Mouse (Mus musculus) olfactory bulb, adult 2 months (tissue): ENCODE results near the gene Pbxip1.

Source experiments
- CTCF ChIP-seq: fragments of 200-500 bp; IDR thresholded peaks from 2 replicates; pipeline ENCODE4 v1.5.1; 2012; ENCODE audit warnings: low read depth, mild to moderate bottlenecking, low read length, moderate library complexity; ENCODE audit not compliant: insufficient read depth
- POLR2A ChIP-seq: fragments of 200-500 bp; IDR thresholded peaks from 2 replicates; pipeline ENCODE4 v1.6.1; 2012; ENCODE audit warnings: mild to moderate bottlenecking, low read depth, low read length, moderate library complexity; ENCODE audit not compliant: insufficient read depth

GRCm38 (mm10) chr3:89448720-89449537 is 12.4 kb downstream of the Pbxip1 start:
- TF ChIP-seq CTCF (no peak), POLR2A (no peak)
